Mouse (Mus musculus) G1E (cell line): ENCODE measurements around the gene Akt1s1.

Experiments used
- CTCF ChIP-seq: IDR thresholded peaks from 2 replicates; pipeline ENCODE4 v1.5.1; 2012; ENCODE audit warnings: low read depth, low read length, inconsistent platforms, mixed read lengths
- GATA1 ChIP-seq: IDR thresholded peaks from 2 replicates; pipeline ENCODE4 v1.6.1; 2012; ENCODE audit warnings: borderline replicate concordance, low read length, inconsistent platforms, mixed read lengths
- GATA2 ChIP-seq: IDR thresholded peaks from 2 replicates; pipeline ENCODE4 v1.6.1; 2012; ENCODE audit warnings: low read depth, low read length, inconsistent platforms, borderline replicate concordance
- POLR2AphosphoS5 ChIP-seq: IDR thresholded peaks from 2 replicates; pipeline ENCODE4 v1.6.1; 2012; ENCODE audit warnings: low read depth, low read length, inconsistent platforms; ENCODE audit not compliant: insufficient replicate concordance
- TAL1 ChIP-seq: conservative IDR thresholded peaks from 2 replicates; pipeline ENCODE4 v1.6.1; 2012; ENCODE audit warnings: low read depth, low read length, inconsistent platforms, mixed read lengths

GRCm38 (mm10) chr7:44846804-44847203, 2.0 kb upstream of the Akt1s1 start:
- TF ChIP-seq CTCF (no peak), TAL1 (no peak), GATA1 (no peak), GATA2 (no peak), POLR2AphosphoS5 (no peak)
